Comparison of ENCODE assay signal across 11 mouse cellular contexts in genomic region chr11:68451282-68451735, GRCm38 (mm10). TPM values are rescaled to one million over a fixed set of nuclear protein-coding genes. Genes with fewer than 3 reads are reported as not detected.
DNase-seq lines count a peak whose midpoint lies in the region; ATAC-seq lines count a peak whose summit lies in the region.
"Had no signal": no experiment of that assay in that cellular context is flagged by ENCODE, and none has a peak within 500 bp of the region (broad histone marks: within the 10 kb centered on the region; RNA-seq: fewer than 3 reads in every experiment).

No protein-coding gene starts in this region.

- peaks cover 7% of the 10 kb centered on the region; the same call in 1 of the 2 replicates for H3K4me1 ChIP-seq in midbrain, embryonic 14.5 days (ENCODE audit: control insufficient read depth, insufficient read depth, low read length)

- ATAC-seq in granulocyte monocyte progenitor cell, adult 5-6 weeks (replicated peaks; ENCODE audit: poor library complexity, severe bottlenecking) = peak; percentile 61
- ATAC-seq in megakaryocyte progenitor cell, adult 5-6 weeks (replicated peaks; ENCODE audit: poor library complexity) = peak; percentile 46; the same call in 1 of the 2 replicates
- no peak for ATAC-seq in erythroblast, adult 5-6 weeks (replicated peaks; ENCODE audit: low FRiP score, poor library complexity, severe bottlenecking)
- ATAC-seq in midbrain, embryonic 14.5 days (ENCODE audit: low FRiP score, low TSS enrichment) = no peak
- ATAC-seq: intestine, embryonic 15.5 days had no signal

- H3K9ac ChIP-seq in midbrain, embryonic 14.5 days (replicated peaks; ENCODE audit: low read length) = no peak overlapping the region
- H3K9ac ChIP-seq: intestine, embryonic 15.5 days; limb, embryonic 12.5 days had no signal

- H3K27ac ChIP-seq in midbrain, embryonic 14.5 days (replicated peaks; ENCODE audit: low read depth, low read length) = no peak overlapping the region
- H3K27ac ChIP-seq: intestine, embryonic 15.5 days; limb, embryonic 12.5 days had no signal

- 64% methylated on average over 10 of the region's 10 CpGs for WGBS in midbrain, embryonic 14.5 days

- H3K36me3 ChIP-seq in midbrain, embryonic 14.5 days (ENCODE audit: control insufficient read depth, insufficient read depth, low read length) = no peaks in the 10 kb centered on the region
- H3K36me3 ChIP-seq: intestine, embryonic 15.5 days; limb, embryonic 12.5 days had no signal

- H3K27me3 ChIP-seq in midbrain, embryonic 14.5 days (ENCODE audit: control insufficient read depth, insufficient read depth, low read length) = no peaks in the 10 kb centered on the region
- H3K27me3 ChIP-seq: intestine, embryonic 15.5 days had no signal

- H3K4me3 ChIP-seq in midbrain, embryonic 14.5 days (replicated peaks; ENCODE audit: low read depth, low read length) = no peak overlapping the region
- H3K4me3 ChIP-seq: intestine, embryonic 15.5 days; limb, embryonic 12.5 days had no signal

- H3K9me3 ChIP-seq in midbrain, embryonic 14.5 days (ENCODE audit: control insufficient read depth, low read length) = no peaks in the 10 kb centered on the region
- H3K9me3 ChIP-seq: intestine, embryonic 15.5 days; limb, embryonic 12.5 days had no signal

- peak; percentile 24 for DNase-seq in embryo, embryonic 11 days
- no peak for DNase-seq in embryo, embryonic 10 days (ENCODE audit: low spot score)
- DNase-seq in B cell, adult 2 months = peak; percentile 58 to 66
- no peak for DNase-seq in midbrain, embryonic 14.5 days
- DNase-seq in Muller cell, postnatal 12 days (ENCODE audit: inconsistent ontology term) = no peak
- DNase-seq: adrenal gland, postnatal 25 days had no signal

- no peak overlapping the region for H3K4me2 ChIP-seq in midbrain, embryonic 14.5 days (ENCODE audit: low read length)
- H3K4me2 ChIP-seq: intestine, embryonic 15.5 days; limb, embryonic 12.5 days had no signal

RNA-seq across cellular contexts. Expression of gene Pik3r5, which starts 19.4 kb away (rescaled TPM):
- total RNA-seq in granulocyte monocyte progenitor cell, adult 5-6 weeks (2014; fragmentation: Nextera tagmentation) = 16.5 TPM in 2 replicates
- 4.4 and 9.0 TPM in 2 replicates for total RNA-seq in granulocyte monocyte progenitor cell, adult 5-6 weeks (2017)
- total RNA-seq in megakaryocyte progenitor cell, adult 5-6 weeks (2015) = 10.5 and 12.8 TPM in 2 replicates
- 6.2 and 7.0 TPM in 2 replicates for total RNA-seq in megakaryocyte progenitor cell, adult 5-6 weeks (2017)
- 8.3 and 12.5 TPM in 2 replicates for total RNA-seq in erythroblast, adult 5-6 weeks (2015; ENCODE audit: low replicate concordance)
- 2.5 and 7.2 TPM in 2 replicates for total RNA-seq in erythroblast, adult 5-6 weeks (2017; ENCODE audit: low replicate concordance)
- polyA plus RNA-seq in midbrain, embryonic 14.5 days (2014; fragmentation: Nextera tagmentation; extraction: Ambion mirVana) = 0.04 and 0.54 TPM in 2 replicates

RNA-seq across cellular contexts. Expression of gene Ntn1, which starts 50.7 kb away (rescaled TPM):
- not detected in 2 replicates for total RNA-seq in granulocyte monocyte progenitor cell, adult 5-6 weeks (2014; fragmentation: Nextera tagmentation)
- not detected in 2 replicates for total RNA-seq in granulocyte monocyte progenitor cell, adult 5-6 weeks (2017)
- total RNA-seq in megakaryocyte progenitor cell, adult 5-6 weeks (2015) = not detected in 2 replicates
- not detected in 2 replicates for total RNA-seq in megakaryocyte progenitor cell, adult 5-6 weeks (2017)
- total RNA-seq in erythroblast, adult 5-6 weeks (2015; ENCODE audit: low replicate concordance) = not detected in 2 replicates
- total RNA-seq in erythroblast, adult 5-6 weeks (2017; ENCODE audit: low replicate concordance) = not detected in 2 replicates
- 8.4 and 12.3 TPM in 2 replicates for polyA plus RNA-seq in midbrain, embryonic 14.5 days (2014; fragmentation: Nextera tagmentation; extraction: Ambion mirVana)

RNA-seq across cellular contexts. Expression of gene Pik3r6, which starts 51.5 kb away (rescaled TPM):
- 5.7 and 7.8 TPM in 2 replicates for total RNA-seq in granulocyte monocyte progenitor cell, adult 5-6 weeks (2014; fragmentation: Nextera tagmentation)
- total RNA-seq in granulocyte monocyte progenitor cell, adult 5-6 weeks (2017) = 9.7 and 16.4 TPM in 2 replicates
- total RNA-seq in megakaryocyte progenitor cell, adult 5-6 weeks (2015) = 5.5 and 6.4 TPM in 2 replicates
- total RNA-seq in megakaryocyte progenitor cell, adult 5-6 weeks (2017) = 6.8 and 9.8 TPM in 2 replicates
- total RNA-seq in erythroblast, adult 5-6 weeks (2015; ENCODE audit: low replicate concordance) = 1.7 and 2.1 TPM in 2 replicates
- 3.6 and 4.8 TPM in 2 replicates for total RNA-seq in erythroblast, adult 5-6 weeks (2017; ENCODE audit: low replicate concordance)
- polyA plus RNA-seq in midbrain, embryonic 14.5 days (2014; fragmentation: Nextera tagmentation; extraction: Ambion mirVana) = 0.86 and 1.5 TPM in 2 replicates

Comparison
In these comparisons a context has a peak if more than half of its experiments do, and no peak if none do; other contexts are left out.
1. DNase-seq: peak in embryo, embryonic 11 days (single experiment) and B cell, adult 2 months (2 of 2); none in embryo, embryonic 10 days (single experiment), midbrain, embryonic 14.5 days (single experiment) and Muller cell, postnatal 12 days (single experiment).
2. ATAC-seq: peak in granulocyte monocyte progenitor cell, adult 5-6 weeks (single experiment) and megakaryocyte progenitor cell, adult 5-6 weeks (single experiment); none in erythroblast, adult 5-6 weeks (single experiment) and midbrain, embryonic 14.5 days (single experiment).